Mouse (Mus musculus) heart, postnatal 0 days (tissue): ENCODE data around the gene Syce3.

Experiments
- CTCF ChIP-seq: IDR thresholded peaks from 2 replicates; pipeline ENCODE4 v1.5.1; 2016; ENCODE audit warnings: antibody characterized with exemption, control low read depth, low read depth
- EP300 ChIP-seq: IDR thresholded peaks from 2 replicates; pipeline ENCODE4 v1.6.1; 2016; ENCODE audit warnings: antibody characterized with exemption, low read depth

DNA sequence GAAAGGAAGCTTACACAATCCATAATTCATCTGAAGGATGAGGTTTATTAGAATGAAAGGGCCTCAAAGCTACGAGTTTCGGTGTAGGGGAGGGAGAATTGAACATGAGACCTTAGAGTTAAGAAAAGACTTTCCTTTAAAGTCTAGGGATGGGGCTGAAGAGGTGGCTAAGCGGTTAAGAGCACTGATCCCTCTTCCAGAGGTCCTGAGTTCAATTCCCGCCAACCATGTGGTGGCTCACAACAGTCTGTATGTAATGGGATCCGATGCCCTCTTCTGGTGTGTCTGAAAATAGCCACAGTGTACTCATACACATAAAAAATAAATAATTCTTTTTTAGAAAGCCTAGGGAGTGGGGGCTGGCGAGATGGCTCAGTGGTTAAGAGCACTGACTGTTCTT, 20.0 kb upstream of the Syce3 start:
- TF ChIP-seq CTCF (peak; percentile 10; the same call in 1 of the 2 replicates), EP300 (no peak)
